ENCODE assay signal across 15 mouse cellular contexts in the genomic region with DNA sequence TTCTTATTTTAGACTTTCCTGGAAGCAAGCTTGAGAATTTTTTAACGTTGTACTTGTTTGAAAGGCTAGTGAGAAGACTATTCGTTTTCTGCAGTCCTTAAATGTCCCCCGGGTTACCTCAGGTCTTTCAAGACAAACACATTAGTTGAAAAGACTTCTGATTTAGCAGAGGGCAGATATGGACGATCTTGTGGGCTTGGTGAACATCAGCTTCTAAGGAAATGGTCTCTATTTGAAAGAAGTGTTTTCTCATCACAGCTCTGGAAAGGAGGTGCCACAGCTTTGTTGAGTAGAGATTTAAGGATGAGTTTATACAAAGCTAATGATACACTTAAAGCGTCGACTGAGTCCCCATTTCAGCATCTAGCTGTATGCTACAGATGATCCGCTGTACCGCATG. TPM values are rescaled to one million over a fixed set of nuclear protein-coding genes. Genes with fewer than 3 reads are reported as not detected.
"Had no signal": no experiment of that assay in that cellular context is flagged by ENCODE, and none has a peak within 500 bp of the region (broad histone marks: within the 10 kb centered on the region; RNA-seq: fewer than 3 reads in every experiment).

No protein-coding gene starts in this region.

- H3K4me2 ChIP-seq: kidney, embryonic 15.5 days; limb, embryonic 15.5 days; liver, embryonic 12.5 days; lung, embryonic 14.5 days; midbrain, embryonic 12.5 days; stomach, embryonic 15.5 days had no signal

- H3K27me3 ChIP-seq: midbrain, embryonic 12.5 days had no signal

- H3K9ac ChIP-seq: kidney, embryonic 15.5 days; limb, embryonic 15.5 days; liver, embryonic 12.5 days; lung, embryonic 14.5 days; midbrain, embryonic 12.5 days; stomach, embryonic 15.5 days had no signal

- H3K4me3 ChIP-seq: kidney, embryonic 15.5 days; limb, embryonic 15.5 days; liver, embryonic 12.5 days; midbrain, embryonic 12.5 days; stomach, embryonic 15.5 days had no signal

- H3K36me3 ChIP-seq: limb, embryonic 15.5 days; liver, embryonic 12.5 days; stomach, embryonic 15.5 days had no signal

- DNase-seq: kidney, postnatal 14 days; layer of hippocampus, postnatal 36 days; lung, embryonic 14.5 days; lung, postnatal 10 days; lung, postnatal 4 days; right cerebral cortex, postnatal 14 days; thymus, adult 2 months; thymus, postnatal 25 days had no signal

- ATAC-seq: liver, embryonic 12.5 days; midbrain, embryonic 16.5 days had no signal

- H3K27ac ChIP-seq: kidney, embryonic 15.5 days; limb, embryonic 15.5 days; liver, embryonic 12.5 days; midbrain, embryonic 12.5 days; stomach, embryonic 15.5 days had no signal

- H3K9me3 ChIP-seq: kidney, embryonic 15.5 days; limb, embryonic 15.5 days; liver, embryonic 12.5 days; midbrain, embryonic 12.5 days; stomach, embryonic 15.5 days had no signal

- H3K4me1 ChIP-seq: limb, embryonic 15.5 days; liver, embryonic 12.5 days; stomach, embryonic 15.5 days had no signal

RNA-seq across cellular contexts. Expression of gene Rbm24, which starts 6.1 kb away (rescaled TPM):
- total RNA-seq: megakaryocyte, adult 5-6 weeks had no signal
